Mouse (Mus musculus): ENCODE data around the gene Papss2. TPM values are rescaled to one million over a fixed set of nuclear protein-coding genes. Genes with fewer than 3 reads are reported as not detected.

The Papss2 gene
- polyA plus RNA-seq, 1 experiment from 2014 or later: 6.0 TPM

DNA sequence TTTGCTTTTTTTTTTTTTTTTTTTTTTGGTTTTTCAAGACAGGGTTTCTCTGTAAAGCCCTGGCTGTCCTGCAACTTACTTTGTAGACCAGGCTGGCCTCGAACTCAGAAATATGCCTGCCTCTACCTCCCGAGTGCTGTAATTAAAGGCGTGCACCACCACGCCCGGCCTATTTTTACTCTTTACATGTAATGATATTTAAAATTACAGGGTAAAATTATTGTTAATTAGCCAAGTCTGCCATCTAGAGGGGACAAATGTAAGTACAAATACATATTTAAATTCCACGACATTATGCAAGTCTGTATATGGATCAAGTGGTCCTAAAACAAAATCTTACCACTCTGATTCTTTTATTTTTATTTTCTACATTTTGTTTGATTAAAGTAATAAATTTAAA is 94.1 kb downstream of the Papss2 start:
- H3K27me3 ChIP-seq (replicated peaks; ENCODE audit: control insufficient read depth, insufficient read depth, low read length): no peaks in the 10 kb centered on the region
- no peak overlapping the region for H3K9ac ChIP-seq (ENCODE audit: low read length)
- ATAC-seq (replicated peaks; ENCODE audit: low FRiP score, low TSS enrichment, low read depth) (no peak), DNase-seq (ENCODE audit: low spot score) (peak; percentile 55)
- no peaks in the 10 kb centered on the region for H3K4me1 ChIP-seq (replicated peaks; ENCODE audit: control insufficient read depth, insufficient read depth, low read length)
- no peak overlapping the region for H3K4me3 ChIP-seq (ENCODE audit: low read depth, low read length)
- peaks cover 59% of the 10 kb centered on the region for H3K36me3 ChIP-seq (ENCODE audit: control insufficient read depth, insufficient read depth, low read length)
- H3K9me3 ChIP-seq (ENCODE audit: control insufficient read depth, low read length): no peaks in the 10 kb centered on the region
- WGBS: 75% methylated on average over 6 of the region's 6 CpGs
- no peak overlapping the region for H3K4me2 ChIP-seq (ENCODE audit: low read length)
- H3K27ac ChIP-seq (ENCODE audit: low read depth): no peak overlapping the region

DNA sequence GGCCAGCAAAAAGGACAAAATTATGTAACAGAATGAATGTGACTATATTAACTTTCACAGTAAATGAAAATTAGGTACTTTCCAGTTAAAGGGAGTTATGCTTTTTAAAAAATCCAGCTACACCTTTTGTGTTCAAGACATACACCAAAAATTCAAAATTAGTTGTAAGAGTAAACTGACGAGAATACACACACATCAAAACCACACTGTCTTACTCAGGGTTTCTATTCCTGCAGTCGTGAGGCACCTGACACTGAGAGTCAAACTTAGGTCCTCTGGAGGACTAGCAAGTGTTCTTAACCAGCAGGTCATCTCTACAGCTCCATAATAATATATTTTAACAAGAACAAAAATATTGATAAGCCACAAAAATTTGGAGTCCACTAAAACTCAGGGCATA is 101.1 kb downstream of the Papss2 start:
- H3K4me3 ChIP-seq (ENCODE audit: low read depth, low read length): no peak overlapping the region
- H3K4me1 ChIP-seq (replicated peaks; ENCODE audit: control insufficient read depth, insufficient read depth, low read length): no peaks in the 10 kb centered on the region
- no peak overlapping the region for H3K9ac ChIP-seq (ENCODE audit: low read length)
- peaks cover 90% of the 10 kb centered on the region for H3K36me3 ChIP-seq (ENCODE audit: control insufficient read depth, insufficient read depth, low read length)
- H3K27me3 ChIP-seq (replicated peaks; ENCODE audit: control insufficient read depth, insufficient read depth, low read length): no peaks in the 10 kb centered on the region
- no peak overlapping the region for H3K4me2 ChIP-seq (ENCODE audit: low read length)
- H3K27ac ChIP-seq (ENCODE audit: low read depth): no peak overlapping the region
- H3K9me3 ChIP-seq (ENCODE audit: control insufficient read depth, low read length): no peaks in the 10 kb centered on the region
- no peak for DNase-seq (ENCODE audit: low spot score)
- 95% methylated on average over 2 of the region's 2 CpGs for WGBS
- no peak for ATAC-seq (replicated peaks; ENCODE audit: low FRiP score, low TSS enrichment, low read depth)

DNA sequence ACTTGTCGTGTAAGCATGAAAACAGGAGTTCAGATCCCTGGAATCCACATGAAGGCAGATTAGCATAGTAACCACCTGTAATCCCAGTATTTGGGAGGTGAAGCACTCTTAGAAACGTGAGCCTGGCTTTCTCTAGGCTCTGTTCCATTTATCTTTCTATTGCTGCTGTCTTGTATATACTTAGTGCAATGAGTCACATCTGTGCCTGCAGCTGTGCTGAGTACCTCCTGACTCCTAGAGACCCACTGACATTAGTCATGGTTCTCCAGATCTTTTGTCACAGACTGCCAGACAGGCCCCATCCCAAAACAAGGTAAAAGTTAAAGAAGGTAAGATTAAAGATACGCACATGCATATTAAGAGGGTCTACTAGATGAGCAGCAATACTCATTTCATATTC is 106.6 kb downstream of the Papss2 start:
- no peak overlapping the region for H3K27ac ChIP-seq (ENCODE audit: low read depth)
- H3K9me3 ChIP-seq (ENCODE audit: control insufficient read depth, low read length): no peaks in the 10 kb centered on the region
- ATAC-seq (replicated peaks; ENCODE audit: low FRiP score, low TSS enrichment, low read depth) (no peak), DNase-seq (ENCODE audit: low spot score) (no peak)
- no peaks in the 10 kb centered on the region for H3K27me3 ChIP-seq (replicated peaks; ENCODE audit: control insufficient read depth, insufficient read depth, low read length)
- no peaks in the 10 kb centered on the region for H3K4me1 ChIP-seq (replicated peaks; ENCODE audit: control insufficient read depth, insufficient read depth, low read length)
- H3K4me2 ChIP-seq (ENCODE audit: low read length): no peak overlapping the region
- H3K4me3 ChIP-seq (ENCODE audit: low read depth, low read length): no peak overlapping the region
- peaks cover 86% of the 10 kb centered on the region for H3K36me3 ChIP-seq (ENCODE audit: control insufficient read depth, insufficient read depth, low read length)
- WGBS: 79% methylated on average over 3 of the region's 3 CpGs
- no peak overlapping the region for H3K9ac ChIP-seq (ENCODE audit: low read length)

DNA sequence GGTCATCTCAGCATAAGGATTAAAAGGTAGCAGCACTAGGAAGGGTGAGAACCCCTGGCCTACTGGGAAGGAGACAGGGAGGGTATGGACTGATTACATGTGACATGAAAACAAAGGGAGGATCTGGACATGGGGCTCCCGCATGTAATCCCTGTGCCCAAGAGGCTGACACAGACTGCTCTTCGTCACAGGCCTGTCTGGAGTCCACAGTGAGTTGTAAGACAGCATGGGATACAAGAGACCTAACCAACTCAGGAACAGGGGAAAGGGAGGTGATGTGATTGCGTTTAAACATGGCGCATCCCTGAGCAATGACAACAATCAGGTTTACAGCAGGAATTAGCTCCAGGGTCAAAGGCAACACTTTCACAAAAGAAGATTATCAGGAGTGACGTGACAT is 113.4 kb downstream of the Papss2 start:
- Histone ChIP-seq H3K4me2 (ENCODE audit: low read length) (no peak overlapping the region), H3K27ac (ENCODE audit: low read depth) (no peak overlapping the region), H3K9me3 (ENCODE audit: control insufficient read depth, low read length) (no peaks in the 10 kb centered on the region), H3K4me1 (replicated peaks; ENCODE audit: control insufficient read depth, insufficient read depth, low read length) (peaks cover 6% of the 10 kb centered on the region; the same call in 1 of the 2 replicates), H3K4me3 (ENCODE audit: low read depth, low read length) (no peak overlapping the region), H3K27me3 (replicated peaks; ENCODE audit: control insufficient read depth, insufficient read depth, low read length) (no peaks in the 10 kb centered on the region), H3K36me3 (ENCODE audit: control insufficient read depth, insufficient read depth, low read length) (peaks cover 30% of the 10 kb centered on the region), H3K9ac (ENCODE audit: low read length) (no peak overlapping the region)
- WGBS: 84% methylated on average over 5 of the region's 5 CpGs
- ATAC-seq (replicated peaks; ENCODE audit: low FRiP score, low TSS enrichment, low read depth): no peak
- DNase-seq (ENCODE audit: low spot score): no peak

DNA sequence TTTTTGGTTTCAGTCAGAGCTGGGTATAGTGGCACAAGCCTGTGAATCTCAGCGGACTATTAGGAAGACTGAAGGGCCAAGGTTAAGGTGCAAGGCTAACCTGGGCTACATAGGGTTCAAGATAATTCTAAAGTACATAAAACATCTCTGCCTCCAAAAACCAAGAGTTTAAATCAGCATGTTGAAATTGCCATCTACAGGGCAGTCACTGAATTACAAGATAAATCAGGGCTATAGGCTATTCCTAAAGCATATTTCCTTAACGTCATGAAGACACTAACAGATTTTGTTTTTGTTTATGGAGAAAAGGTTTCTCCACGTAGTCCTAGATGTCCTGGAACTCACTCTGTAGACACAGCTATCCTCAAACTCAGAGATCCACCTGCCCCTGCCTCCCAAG is 114.7 kb downstream of the Papss2 start:
- no peak for ATAC-seq (replicated peaks; ENCODE audit: low FRiP score, low TSS enrichment, low read depth)
- 66% methylated on average over 3 of the region's 3 CpGs for WGBS
- no peak overlapping the region for H3K9ac ChIP-seq (ENCODE audit: low read length)
- H3K4me1 ChIP-seq (replicated peaks; ENCODE audit: control insufficient read depth, insufficient read depth, low read length): peaks cover 6% of the 10 kb centered on the region; the same call in 1 of the 2 replicates
- H3K27ac ChIP-seq (ENCODE audit: low read depth): no peak overlapping the region
- no peak overlapping the region for H3K4me2 ChIP-seq (ENCODE audit: low read length)
- no peaks in the 10 kb centered on the region for H3K9me3 ChIP-seq (ENCODE audit: control insufficient read depth, low read length)
- H3K27me3 ChIP-seq (replicated peaks; ENCODE audit: control insufficient read depth, insufficient read depth, low read length): no peaks in the 10 kb centered on the region
- H3K4me3 ChIP-seq (ENCODE audit: low read depth, low read length): no peak overlapping the region
- no peak for DNase-seq (ENCODE audit: low spot score)
- H3K36me3 ChIP-seq (ENCODE audit: control insufficient read depth, insufficient read depth, low read length): peaks cover 17% of the 10 kb centered on the region

DNA sequence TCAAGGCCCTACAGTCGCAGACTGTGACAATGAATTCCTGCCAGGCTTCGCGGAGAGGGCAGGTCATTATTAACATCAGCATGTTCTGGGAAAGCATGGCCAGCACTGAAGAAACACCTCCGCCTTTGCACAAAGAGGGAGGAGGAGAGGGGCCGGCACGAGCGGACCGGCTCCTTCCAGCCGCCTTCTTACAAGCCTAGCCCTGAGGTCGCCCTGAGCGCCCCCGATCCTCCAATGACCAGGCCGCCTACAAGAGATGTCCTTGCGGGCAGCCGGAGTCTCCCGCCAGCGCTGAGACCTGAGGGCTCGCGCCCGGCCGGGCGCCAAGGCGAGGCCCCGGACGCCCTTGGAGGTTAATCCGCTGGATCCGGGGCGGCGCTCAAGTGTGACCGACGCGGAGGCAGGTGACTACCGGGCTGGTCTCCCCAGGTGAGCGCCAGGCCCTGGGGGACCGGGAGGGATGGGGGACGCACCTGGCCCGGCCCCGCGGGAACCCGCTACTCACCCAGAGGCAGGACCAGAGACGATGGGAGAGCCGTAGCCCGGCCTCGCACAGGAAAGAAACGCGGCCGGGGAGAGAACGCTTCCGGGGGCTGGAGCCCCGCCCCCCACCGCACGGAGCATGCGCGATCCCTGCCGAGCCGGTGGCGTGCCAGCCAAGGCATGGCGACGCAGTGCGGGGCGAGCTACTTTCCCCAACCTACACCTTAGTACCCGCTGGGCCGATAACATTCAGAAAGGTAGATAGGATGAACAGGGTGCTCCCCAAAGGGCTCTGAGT is 116.4 kb downstream of the Papss2 start:
- peak; percentile 97 for DNase-seq (ENCODE audit: low spot score)
- Histone ChIP-seq H3K27ac (ENCODE audit: low read depth) (peak overlapping the region; percentile 75), H3K4me1 (replicated peaks; ENCODE audit: control insufficient read depth, insufficient read depth, low read length) (peaks cover 6% of the 10 kb centered on the region; the same call in 1 of the 2 replicates), H3K4me2 (ENCODE audit: low read length) (peak overlapping the region; percentile 57), H3K9ac (ENCODE audit: low read length) (peak overlapping the region; percentile 89), H3K9me3 (ENCODE audit: control insufficient read depth, low read length) (no peaks in the 10 kb centered on the region), H3K4me3 (ENCODE audit: low read depth, low read length) (peak overlapping the region; percentile 83), H3K27me3 (replicated peaks; ENCODE audit: control insufficient read depth, insufficient read depth, low read length) (no peaks in the 10 kb centered on the region), H3K36me3 (ENCODE audit: control insufficient read depth, insufficient read depth, low read length) (0 out of 2 replicates have a peak, but pooled peaks cover 2% of the 10 kb centered on the region)
- ATAC-seq (replicated peaks; ENCODE audit: low FRiP score, low TSS enrichment, low read depth): peak; percentile 94
- WGBS: under 1% methylated on average over 63 of the region's 63 CpGs

DNA sequence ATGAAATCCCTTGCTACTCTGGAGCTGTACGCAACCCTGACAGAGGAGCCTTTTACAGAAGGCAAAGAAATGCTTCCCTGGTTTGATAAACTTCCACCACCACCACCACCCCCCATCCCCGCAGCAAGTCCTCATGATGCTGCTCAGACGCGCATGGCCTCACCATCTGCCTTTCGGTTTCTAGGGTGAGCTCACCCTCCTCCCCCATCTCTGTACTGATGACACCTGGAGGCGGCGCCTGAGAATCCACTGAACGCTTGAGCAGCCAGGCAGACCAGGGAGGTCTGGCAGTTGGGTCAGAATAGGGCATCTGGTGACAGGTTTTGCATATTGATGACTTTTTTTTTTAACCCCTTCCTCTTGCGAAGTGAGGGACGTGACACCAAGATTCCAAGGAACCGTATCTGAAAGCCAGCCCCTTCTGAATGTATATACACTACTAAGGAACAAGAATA is 117.0 kb downstream of the Papss2 start:
- peak overlapping the region; percentile 75 for H3K27ac ChIP-seq (ENCODE audit: low read depth)
- 1% methylated on average over 11 of the region's 11 CpGs for WGBS
- H3K9ac ChIP-seq (ENCODE audit: low read length): peak overlapping the region; percentile 89
- H3K4me3 ChIP-seq (ENCODE audit: low read depth, low read length): peak overlapping the region; percentile 83
- H3K36me3 ChIP-seq (ENCODE audit: control insufficient read depth, insufficient read depth, low read length): no peaks in the 10 kb centered on the region
- DNase-seq (ENCODE audit: low spot score) (no peak), ATAC-seq (replicated peaks; ENCODE audit: low FRiP score, low TSS enrichment, low read depth) (peak; percentile 89)
- H3K9me3 ChIP-seq (ENCODE audit: control insufficient read depth, low read length): no peaks in the 10 kb centered on the region
- peak overlapping the region; percentile 57 for H3K4me2 ChIP-seq (ENCODE audit: low read length)
- H3K27me3 ChIP-seq (replicated peaks; ENCODE audit: control insufficient read depth, insufficient read depth, low read length): no peaks in the 10 kb centered on the region
- H3K4me1 ChIP-seq (replicated peaks; ENCODE audit: control insufficient read depth, insufficient read depth, low read length): peaks cover 6% of the 10 kb centered on the region; the same call in 1 of the 2 replicates

DNA sequence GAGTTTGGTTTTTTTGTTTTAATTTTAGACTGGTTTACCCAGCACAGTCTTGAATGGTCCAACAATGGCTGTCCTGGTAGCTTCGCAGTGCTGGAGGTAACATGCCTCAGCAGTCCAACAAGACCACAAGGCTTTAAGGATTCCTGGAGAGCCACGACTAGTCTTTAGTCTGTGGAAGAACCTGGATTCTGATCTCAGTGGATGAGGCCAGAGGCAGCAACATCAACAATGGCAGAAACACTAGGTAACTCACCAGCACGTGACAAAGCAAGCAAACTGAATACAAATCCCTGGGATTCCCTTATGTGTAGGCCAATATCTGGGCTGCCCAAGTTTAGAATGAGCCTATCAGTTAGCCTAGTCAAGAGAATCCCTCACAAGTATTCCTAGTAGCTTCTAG is 117.9 kb downstream of the Papss2 start:
- Histone ChIP-seq H3K27me3 (replicated peaks; ENCODE audit: control insufficient read depth, insufficient read depth, low read length) (no peaks in the 10 kb centered on the region), H3K4me2 (ENCODE audit: low read length) (no peak overlapping the region), H3K36me3 (ENCODE audit: control insufficient read depth, insufficient read depth, low read length) (no peaks in the 10 kb centered on the region), H3K4me1 (replicated peaks; ENCODE audit: control insufficient read depth, insufficient read depth, low read length) (peaks cover 6% of the 10 kb centered on the region; the same call in 1 of the 2 replicates), H3K4me3 (ENCODE audit: low read depth, low read length) (no peak overlapping the region), H3K9me3 (ENCODE audit: control insufficient read depth, low read length) (no peaks in the 10 kb centered on the region), H3K9ac (ENCODE audit: low read length) (no peak overlapping the region), H3K27ac (ENCODE audit: low read depth) (no peak overlapping the region)
- no peak for DNase-seq (ENCODE audit: low spot score)
- ATAC-seq (replicated peaks; ENCODE audit: low FRiP score, low TSS enrichment, low read depth): no peak
- WGBS: 85% methylated on average over 3 of the region's 3 CpGs

DNA sequence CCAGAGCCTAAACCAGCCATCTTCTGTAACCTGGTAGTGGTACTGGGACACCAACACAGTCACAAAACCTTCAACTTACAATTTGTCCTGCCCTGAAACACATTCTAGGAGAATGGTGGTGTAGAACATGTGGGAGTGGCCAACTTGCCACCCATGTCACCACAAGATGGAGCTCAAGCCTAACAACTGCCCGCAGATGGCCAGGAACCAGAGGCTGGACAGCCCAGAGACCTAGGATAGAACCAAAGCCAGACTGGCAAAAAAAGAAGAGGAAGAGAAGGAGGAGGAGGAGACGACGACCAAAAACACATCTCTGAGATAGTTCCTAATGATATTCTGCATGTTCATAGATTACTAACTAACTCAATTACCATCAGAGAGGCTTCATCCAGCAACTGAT is 119.6 kb downstream of the Papss2 start:
- H3K27me3 ChIP-seq (replicated peaks; ENCODE audit: control insufficient read depth, insufficient read depth, low read length): no peaks in the 10 kb centered on the region
- DNase-seq (ENCODE audit: low spot score): peak; percentile 75
- ATAC-seq (replicated peaks; ENCODE audit: low FRiP score, low TSS enrichment, low read depth): no peak
- no peak overlapping the region for H3K4me2 ChIP-seq (ENCODE audit: low read length)
- no peak overlapping the region for H3K27ac ChIP-seq (ENCODE audit: low read depth)
- H3K4me1 ChIP-seq (replicated peaks; ENCODE audit: control insufficient read depth, insufficient read depth, low read length): peaks cover 6% of the 10 kb centered on the region; the same call in 1 of the 2 replicates
- H3K36me3 ChIP-seq (ENCODE audit: control insufficient read depth, insufficient read depth, low read length): no peaks in the 10 kb centered on the region
- peaks cover 4% of the 10 kb centered on the region; the same call in 1 of the 2 replicates for H3K9me3 ChIP-seq (ENCODE audit: control insufficient read depth, low read length)
- no peak overlapping the region for H3K9ac ChIP-seq (ENCODE audit: low read length)
- 4% methylated on average over 3 of the region's 3 CpGs for WGBS
- H3K4me3 ChIP-seq (ENCODE audit: low read depth, low read length): no peak overlapping the region
